Mouse (Mus musculus) thymus, adult 2 months (tissue): ENCODE measurements at regions not wholly inside any gene's neighbourhood (a gene's known extent, or its start where the extent isn't known, plus 50 kb on each side); places are given as distances from the start of the nearest gene placed in this dataset.

Experiments
- CTCF ChIP-seq: fragments of 200-500 bp; IDR thresholded peaks from 2 replicates; pipeline ENCODE4 v1.5.1; 2012; ENCODE audit warnings: mild to moderate bottlenecking, control low read depth, low read length, moderate library complexity, borderline replicate concordance; ENCODE audit not compliant: control insufficient read depth, poor library complexity, insufficient read depth; ENCODE audit errors: extremely low read depth
- POLR2A ChIP-seq: fragments of 200-500 bp; IDR thresholded peaks from 2 replicates; pipeline ENCODE4 v1.6.1; 2012; ENCODE audit warnings: mild to moderate bottlenecking, low read length, control low read depth, moderate library complexity; ENCODE audit not compliant: control insufficient read depth, poor library complexity, insufficient read depth; ENCODE audit errors: extremely low read depth

DNA sequence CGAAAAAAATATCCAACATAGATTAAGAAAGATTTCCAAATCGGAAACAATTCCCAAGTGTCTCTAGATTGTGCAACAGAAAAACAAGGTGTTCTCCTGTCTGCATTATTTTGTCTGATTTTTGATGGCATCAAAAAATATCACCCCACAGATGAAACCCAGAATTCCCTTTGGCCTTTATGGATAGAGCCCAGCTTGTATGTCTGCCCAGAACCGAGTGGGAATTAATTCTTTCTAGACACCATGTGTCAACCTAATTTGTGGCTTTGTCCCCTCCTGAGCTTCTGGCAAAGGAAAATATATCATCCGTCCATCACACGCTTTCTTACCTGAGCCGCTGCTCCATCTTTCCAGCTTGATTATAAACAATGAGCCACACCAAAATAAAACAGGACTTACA is 176.9 kb upstream of the Gk2 start:
- TF ChIP-seq CTCF (no peak), POLR2A (no peak)
